Mouse (Mus musculus): ENCODE data around the gene Pip4k2a. TPM values are rescaled to one million over a fixed set of nuclear protein-coding genes. Genes with fewer than 3 reads are reported as not detected.

Pip4k2a gene
- polyA plus RNA-seq, 1 experiment from 2014 or later, result 7.4 TPM

- no peak overlapping the region for H3K27ac ChIP-seq (replicated peaks in 1 of 2; ENCODE audit: control insufficient read depth in 1 of 2, insufficient read depth in 1 of 2, low read depth in 2 of 2, low read length in 2 of 2)
- no peak for ATAC-seq (ENCODE audit: insufficient number of reproducible peaks, insufficient read depth, low FRiP score, low read depth)
- H3K9me3 ChIP-seq (ENCODE audit: control insufficient read depth, low read length), result no peaks in the 10 kb centered on the region
- no peak overlapping the region for H3K4me2 ChIP-seq (ENCODE audit: low read length)
- H3K9ac ChIP-seq (ENCODE audit: low read length), result no peak overlapping the region
- no peak overlapping the region for H3K4me3 ChIP-seq (ENCODE audit: control insufficient read depth in 1 of 2, insufficient read depth in 1 of 2, low read depth in 1 of 2, low read length in 2 of 2)
- H3K27me3 ChIP-seq (ENCODE audit: control insufficient read depth, insufficient read depth, low read length), result no peaks in the 10 kb centered on the region
- H3K4me1 ChIP-seq (ENCODE audit: control insufficient read depth in 2 of 2, insufficient read depth in 2 of 2, low read length in 2 of 2), result peaks cover 19 to 34% of the 10 kb centered on the region in 2 experiments
- 66% methylated on average over 1 of the region's 1 CpGs for WGBS
- H3K36me3 ChIP-seq (ENCODE audit: control insufficient read depth, insufficient read depth, low read length), result no peaks in the 10 kb centered on the region
These were observed 52.5 kb downstream of the Pip4k2a start for GRCm38 (mm10) chr2:18945438-18945837.

DNA sequence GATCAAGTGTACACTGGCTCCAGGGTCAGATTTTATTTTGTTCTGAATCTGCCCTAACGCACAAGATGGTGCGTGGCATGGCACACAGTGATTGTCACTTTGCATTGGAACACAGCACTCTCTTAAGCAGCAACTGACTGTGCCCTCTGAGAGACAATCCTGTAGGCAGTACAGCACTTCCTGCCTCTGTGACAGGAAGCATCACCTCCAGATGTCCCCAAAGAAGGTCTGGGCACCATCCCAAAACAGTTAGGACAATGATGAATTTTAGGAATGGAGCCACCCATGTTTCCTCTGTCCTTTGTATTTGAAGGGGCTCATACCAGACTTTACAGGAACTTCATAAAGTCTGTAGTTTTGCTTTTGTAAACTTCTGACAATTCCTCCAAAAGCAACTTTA, 54.0 kb downstream of the Pip4k2a start:
- H3K9ac ChIP-seq (ENCODE audit: low read length), result no peak overlapping the region
- H3K9me3 ChIP-seq (ENCODE audit: control insufficient read depth, low read length), result no peaks in the 10 kb centered on the region
- H3K4me1 ChIP-seq (ENCODE audit: control insufficient read depth in 2 of 2, insufficient read depth in 2 of 2, low read length in 2 of 2), result peaks cover 21 to 43% of the 10 kb centered on the region in 2 experiments
- 79% methylated on average over 2 of the region's 2 CpGs for WGBS
- H3K27ac ChIP-seq (replicated peaks in 1 of 2; ENCODE audit: control insufficient read depth in 1 of 2, insufficient read depth in 1 of 2, low read depth in 2 of 2, low read length in 2 of 2), result peak overlapping the region; percentile 12 to 28; a peak in 3 of 4 replicates
- no peak for ATAC-seq (ENCODE audit: insufficient number of reproducible peaks, insufficient read depth, low FRiP score, low read depth)
- no peaks in the 10 kb centered on the region for H3K27me3 ChIP-seq (ENCODE audit: control insufficient read depth, insufficient read depth, low read length)
- H3K4me3 ChIP-seq (ENCODE audit: control insufficient read depth in 1 of 2, insufficient read depth in 1 of 2, low read depth in 1 of 2, low read length in 2 of 2), result no peak overlapping the region
- no peak overlapping the region for H3K4me2 ChIP-seq (ENCODE audit: low read length)
- no peaks in the 10 kb centered on the region for H3K36me3 ChIP-seq (ENCODE audit: control insufficient read depth, insufficient read depth, low read length)

DNA sequence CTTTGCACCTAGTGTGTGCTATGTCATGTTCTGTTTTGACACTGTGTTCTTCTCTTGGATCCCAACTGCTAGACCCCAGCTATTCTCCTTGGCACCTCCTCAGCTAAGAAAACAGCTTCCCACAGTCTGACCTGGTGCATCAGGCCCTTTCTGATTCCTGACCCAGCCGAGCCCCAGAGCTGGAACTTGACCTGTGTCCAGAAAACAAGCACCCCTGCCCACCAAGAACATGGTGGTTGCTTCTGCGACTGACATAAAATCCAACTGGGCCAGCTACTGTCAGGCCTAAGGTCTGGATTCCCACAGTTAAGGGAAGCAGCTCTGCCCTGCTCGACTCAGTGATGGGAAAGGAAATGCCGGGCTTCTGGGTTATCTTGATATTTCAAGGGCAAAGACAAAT, 54.6 kb downstream of the Pip4k2a start:
- ATAC-seq (ENCODE audit: insufficient number of reproducible peaks, insufficient read depth, low FRiP score, low read depth), result no peak
- Histone ChIP-seq H3K27me3 (ENCODE audit: control insufficient read depth, insufficient read depth, low read length) (no peaks in the 10 kb centered on the region), H3K4me2 (ENCODE audit: low read length) (no peak overlapping the region), H3K9me3 (ENCODE audit: control insufficient read depth, low read length) (no peaks in the 10 kb centered on the region), H3K36me3 (ENCODE audit: control insufficient read depth, insufficient read depth, low read length) (no peaks in the 10 kb centered on the region), H3K4me3 (ENCODE audit: control insufficient read depth in 1 of 2, insufficient read depth in 1 of 2, low read depth in 1 of 2, low read length in 2 of 2) (no peak overlapping the region), H3K27ac (replicated peaks in 1 of 2; ENCODE audit: control insufficient read depth in 1 of 2, insufficient read depth in 1 of 2, low read depth in 2 of 2, low read length in 2 of 2) (peak overlapping the region in 1 of 2 experiments; percentile 12; a peak in 2 of 4 replicates), H3K4me1 (ENCODE audit: control insufficient read depth in 2 of 2, insufficient read depth in 2 of 2, low read length in 2 of 2) (peaks cover 22 to 48% of the 10 kb centered on the region in 2 experiments), H3K9ac (ENCODE audit: low read length) (no peak overlapping the region)
- WGBS, result 43% methylated on average over 4 of the region's 4 CpGs

DNA sequence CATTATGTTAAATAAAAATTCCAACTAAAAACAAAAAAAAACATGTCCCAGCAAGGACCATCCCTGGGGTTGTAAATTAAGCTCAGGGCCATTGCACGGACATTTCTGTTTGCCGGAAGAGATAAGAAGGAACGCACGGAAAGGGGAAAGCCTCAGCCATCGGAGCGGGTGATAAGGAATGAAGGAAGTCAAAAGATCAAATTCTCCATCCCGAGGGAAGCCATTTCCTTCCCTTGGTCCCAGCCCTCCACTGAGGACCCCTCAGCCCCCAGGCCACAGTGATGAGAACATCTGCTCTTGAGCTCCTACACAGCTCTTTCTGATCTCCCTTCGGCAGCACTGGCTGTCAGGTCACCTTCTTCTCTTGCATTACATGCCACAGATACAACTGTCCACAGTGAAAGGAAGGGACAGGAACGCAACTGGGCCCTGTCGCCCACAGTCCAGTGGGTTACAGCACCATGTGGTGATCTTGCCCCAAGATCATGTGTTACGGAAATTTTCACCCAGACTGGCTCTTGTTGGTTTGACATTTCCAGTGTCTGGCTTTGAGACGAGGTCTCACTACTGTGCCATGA, 57.1 kb downstream of the Pip4k2a start:
- Histone ChIP-seq H3K27me3 (ENCODE audit: control insufficient read depth, insufficient read depth, low read length) (no peaks in the 10 kb centered on the region), H3K4me2 (ENCODE audit: low read length) (peak overlapping the region; percentile 43), H3K4me3 (ENCODE audit: control insufficient read depth in 1 of 2, insufficient read depth in 1 of 2, low read depth in 1 of 2, low read length in 2 of 2) (no peak overlapping the region), H3K4me1 (ENCODE audit: control insufficient read depth in 2 of 2, insufficient read depth in 2 of 2, low read length in 2 of 2) (peaks cover 28 to 55% of the 10 kb centered on the region in 2 experiments), H3K9me3 (ENCODE audit: control insufficient read depth, low read length) (no peaks in the 10 kb centered on the region), H3K9ac (ENCODE audit: low read length) (no peak overlapping the region), H3K36me3 (ENCODE audit: control insufficient read depth, insufficient read depth, low read length) (no peaks in the 10 kb centered on the region), H3K27ac (replicated peaks in 1 of 2; ENCODE audit: control insufficient read depth in 1 of 2, insufficient read depth in 1 of 2, low read depth in 2 of 2, low read length in 2 of 2) (peak overlapping the region in 1 of 2 experiments; percentile 2; a peak in 1 of 4 replicates)
- ATAC-seq (ENCODE audit: insufficient number of reproducible peaks, insufficient read depth, low FRiP score, low read depth), result no peak
- WGBS, result 30% methylated on average over 12 of the region's 12 CpGs

DNA sequence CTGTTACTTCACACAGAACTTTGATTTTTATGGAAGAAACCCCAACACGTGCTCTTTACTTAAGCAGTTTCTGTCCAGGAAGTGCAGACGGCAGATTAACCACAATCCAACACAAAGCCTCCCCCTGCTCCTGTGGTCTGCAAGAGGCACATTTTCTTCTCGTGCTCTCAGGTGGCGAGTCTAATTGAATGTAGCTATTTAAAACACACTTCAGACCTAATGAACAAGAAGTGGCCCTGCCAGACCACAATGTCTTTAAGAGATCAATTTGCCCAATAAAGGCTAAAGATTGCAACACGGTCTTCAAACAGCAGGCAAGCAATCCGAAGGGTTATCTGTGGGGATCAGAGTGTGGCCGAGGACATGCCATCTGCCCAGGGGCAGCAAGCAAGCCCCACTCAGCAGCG, 59.0 kb downstream of the Pip4k2a start:
- no peak overlapping the region for H3K9ac ChIP-seq (ENCODE audit: low read length)
- H3K27ac ChIP-seq (replicated peaks in 1 of 2; ENCODE audit: control insufficient read depth in 1 of 2, insufficient read depth in 1 of 2, low read depth in 2 of 2, low read length in 2 of 2), result 0 out of 4 replicates have a peak overlapping the region, but pooled peaks of 1 of the 2 experiments have one; percentile 28
- H3K4me1 ChIP-seq (ENCODE audit: control insufficient read depth in 2 of 2, insufficient read depth in 2 of 2, low read length in 2 of 2), result peaks cover 30 to 60% of the 10 kb centered on the region in 2 experiments
- ATAC-seq (ENCODE audit: insufficient number of reproducible peaks, insufficient read depth, low FRiP score, low read depth), result no peak
- H3K36me3 ChIP-seq (ENCODE audit: control insufficient read depth, insufficient read depth, low read length), result no peaks in the 10 kb centered on the region
- no peaks in the 10 kb centered on the region for H3K9me3 ChIP-seq (ENCODE audit: control insufficient read depth, low read length)
- H3K4me2 ChIP-seq (ENCODE audit: low read length), result no peak overlapping the region
- 38% methylated on average over 8 of the region's 8 CpGs for WGBS
- no peaks in the 10 kb centered on the region for H3K27me3 ChIP-seq (ENCODE audit: control insufficient read depth, insufficient read depth, low read length)
- no peak overlapping the region for H3K4me3 ChIP-seq (ENCODE audit: control insufficient read depth in 1 of 2, insufficient read depth in 1 of 2, low read depth in 1 of 2, low read length in 2 of 2)

GRCm38 (mm10) chr2:18938232-18938631, 59.7 kb downstream of the Pip4k2a start:
- peak overlapping the region; percentile 3 to 44; a peak in 2 of 4 replicates for H3K27ac ChIP-seq (replicated peaks in 1 of 2; ENCODE audit: control insufficient read depth in 1 of 2, insufficient read depth in 1 of 2, low read depth in 2 of 2, low read length in 2 of 2)
- no peak overlapping the region for H3K4me3 ChIP-seq (ENCODE audit: control insufficient read depth in 1 of 2, insufficient read depth in 1 of 2, low read depth in 1 of 2, low read length in 2 of 2)
- no peak overlapping the region for H3K4me2 ChIP-seq (ENCODE audit: low read length)
- H3K9ac ChIP-seq (ENCODE audit: low read length), result no peak overlapping the region
- 40% methylated on average over 1 of the region's 1 CpGs for WGBS
- H3K36me3 ChIP-seq (ENCODE audit: control insufficient read depth, insufficient read depth, low read length), result no peaks in the 10 kb centered on the region
- H3K9me3 ChIP-seq (ENCODE audit: control insufficient read depth, low read length), result no peaks in the 10 kb centered on the region
- peaks cover 24 to 53% of the 10 kb centered on the region in 2 experiments for H3K4me1 ChIP-seq (ENCODE audit: control insufficient read depth in 2 of 2, insufficient read depth in 2 of 2, low read length in 2 of 2)
- no peaks in the 10 kb centered on the region for H3K27me3 ChIP-seq (ENCODE audit: control insufficient read depth, insufficient read depth, low read length)
- ATAC-seq (ENCODE audit: insufficient number of reproducible peaks, insufficient read depth, low FRiP score, low read depth), result no peak

- ATAC-seq (ENCODE audit: insufficient number of reproducible peaks, insufficient read depth, low FRiP score, low read depth), result no peak
- peak overlapping the region; percentile 8 to 44; a peak in 2 of 4 replicates for H3K27ac ChIP-seq (replicated peaks in 1 of 2; ENCODE audit: control insufficient read depth in 1 of 2, insufficient read depth in 1 of 2, low read depth in 2 of 2, low read length in 2 of 2)
- no peaks in the 10 kb centered on the region for H3K36me3 ChIP-seq (ENCODE audit: control insufficient read depth, insufficient read depth, low read length)
- WGBS, result 39% methylated on average over 2 of the region's 2 CpGs
- peaks cover 24 to 53% of the 10 kb centered on the region in 2 experiments for H3K4me1 ChIP-seq (ENCODE audit: control insufficient read depth in 2 of 2, insufficient read depth in 2 of 2, low read length in 2 of 2)
- H3K4me3 ChIP-seq (ENCODE audit: control insufficient read depth in 1 of 2, insufficient read depth in 1 of 2, low read depth in 1 of 2, low read length in 2 of 2), result no peak overlapping the region
- no peaks in the 10 kb centered on the region for H3K27me3 ChIP-seq (ENCODE audit: control insufficient read depth, insufficient read depth, low read length)
- H3K9me3 ChIP-seq (ENCODE audit: control insufficient read depth, low read length), result no peaks in the 10 kb centered on the region
- no peak overlapping the region for H3K9ac ChIP-seq (ENCODE audit: low read length)
- no peak overlapping the region for H3K4me2 ChIP-seq (ENCODE audit: low read length)
These were observed 60.3 kb downstream of the Pip4k2a start for GRCm38 (mm10) chr2:18937611-18938010.

- no peak overlapping the region for H3K4me2 ChIP-seq (ENCODE audit: low read length)
- H3K4me1 ChIP-seq (ENCODE audit: control insufficient read depth in 2 of 2, insufficient read depth in 2 of 2, low read length in 2 of 2), result peaks cover 24 to 53% of the 10 kb centered on the region in 2 experiments
- no peaks in the 10 kb centered on the region for H3K27me3 ChIP-seq (ENCODE audit: control insufficient read depth, insufficient read depth, low read length)
- ATAC-seq (ENCODE audit: insufficient number of reproducible peaks, insufficient read depth, low FRiP score, low read depth), result no peak
- no peak overlapping the region for H3K4me3 ChIP-seq (ENCODE audit: control insufficient read depth in 1 of 2, insufficient read depth in 1 of 2, low read depth in 1 of 2, low read length in 2 of 2)
- 85% methylated on average over 7 of the region's 7 CpGs for WGBS
- no peaks in the 10 kb centered on the region for H3K36me3 ChIP-seq (ENCODE audit: control insufficient read depth, insufficient read depth, low read length)
- no peaks in the 10 kb centered on the region for H3K9me3 ChIP-seq (ENCODE audit: control insufficient read depth, low read length)
- H3K27ac ChIP-seq (replicated peaks in 1 of 2; ENCODE audit: control insufficient read depth in 1 of 2, insufficient read depth in 1 of 2, low read depth in 2 of 2, low read length in 2 of 2), result no peak overlapping the region
- H3K9ac ChIP-seq (ENCODE audit: low read length), result no peak overlapping the region
These were observed 61.5 kb downstream of the Pip4k2a start for GRCm38 (mm10) chr2:18936446-18936845.
